Mouse (Mus musculus) MEL (cell line): ENCODE results near the gene Lsmem1.

Experiments
- GABPA ChIP-seq: IDR thresholded peaks from 2 replicates; pipeline ENCODE4 v1.6.1; 2012; ENCODE audit warnings: low read depth, mild to moderate bottlenecking, inconsistent platforms, low read length, improper control_type of control experiment, moderate library complexity
- RCOR1 ChIP-seq: IDR thresholded peaks from 2 replicates; pipeline ENCODE4 v1.6.1; 2012; ENCODE audit warnings: low read depth, mild to moderate bottlenecking, inconsistent platforms, low read length, improper control_type of control experiment

DNA sequence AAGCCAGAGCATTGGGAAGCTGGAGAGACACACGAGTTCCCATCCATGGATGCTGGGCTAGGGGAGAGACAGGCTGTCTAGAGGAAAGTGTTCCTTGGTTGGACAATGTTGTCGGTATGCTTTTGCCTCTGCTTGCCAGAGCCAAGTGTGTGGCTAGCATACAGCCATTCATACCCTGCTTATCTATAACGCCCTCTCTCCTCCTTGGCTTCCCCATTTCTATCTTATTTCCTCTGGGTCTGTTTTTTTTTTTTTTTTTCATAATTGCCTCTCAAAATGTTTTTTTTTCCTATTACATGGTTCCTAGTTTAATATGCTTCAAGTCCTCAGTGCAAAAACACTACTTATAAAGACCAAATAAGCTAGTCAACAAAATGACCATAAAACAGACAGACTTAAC is 13.8 kb downstream of the Lsmem1 start:
- no peak for TF ChIP-seq GABPA
- peak; percentile 85 for TF ChIP-seq RCOR1
